Mouse (Mus musculus) adipocyte (in vitro differentiated cells): ENCODE measurements around the gene Pml.
"Not testable (repeated sequence)": the region's sequence is repeated elsewhere in the genome, so short reads cannot be mapped to it uniquely, and the experiment has no call there.

Experiments
- DNase-seq: peaks from one replicate; pipeline ENCODE4 v3.0.0-alpha.2; 2016; ENCODE audit warnings: low spot score

The Pml gene

GRCm38 (mm10) chr9:58271551-58271950 lies 22.0 kb upstream of the Pml start:
- DNase-seq: not testable (repeated sequence)

- DNase-seq: no peak
These were observed 21.5 kb upstream of the Pml start for GRCm38 (mm10) chr9:58271109-58271508.

GRCm38 (mm10) chr9:58270081-58270480 lies 20.5 kb upstream of the Pml start:
- DNase-seq: no peak

- DNase-seq: peak; percentile 70
These were observed 19.1 kb upstream of the Pml start for GRCm38 (mm10) chr9:58268384-58269313.

GRCm38 (mm10) chr9:58267046-58267445 lies 17.5 kb upstream of the Pml start:
- no peak for DNase-seq

- DNase-seq: no peak
These were observed 17.0 kb upstream of the Pml start for GRCm38 (mm10) chr9:58266571-58267011.

GRCm38 (mm10) chr9:58265368-58265767 lies 15.8 kb upstream of the Pml start:
- DNase-seq: no peak

GRCm38 (mm10) chr9:58262507-58262906 lies 12.9 kb upstream of the Pml start:
- no peak for DNase-seq

- no peak for DNase-seq
These were observed 6.4 kb upstream of the Pml start for GRCm38 (mm10) chr9:58255704-58256685.

- no peak for DNase-seq
These were observed 5.5 kb upstream of the Pml start for GRCm38 (mm10) chr9:58255105-58255504.

- DNase-seq: not testable (repeated sequence)
These were observed 4.2 kb upstream of the Pml start for GRCm38 (mm10) chr9:58253805-58254122.

GRCm38 (mm10) chr9:58253033-58253804 lies 3.6 kb upstream of the Pml start, which contains the start of gene Stoml1:
Gene Stoml1, plus strand, starts transcription at chr9:58253164.
- peak; percentile 94 for DNase-seq

- not testable (repeated sequence) for DNase-seq
These were observed 1.1 kb upstream of the Pml start for GRCm38 (mm10) chr9:58250730-58251129.

- DNase-seq: no peak
These were observed 736 bp upstream of the Pml start for GRCm38 (mm10) chr9:58250322-58250721.

GRCm38 (mm10) chr9:58248746-58249413 lies 706 bp downstream of the Pml start:
- DNase-seq: peak; percentile 11

- peak; percentile 87 for DNase-seq
These were observed 2.4 kb downstream of the Pml start for GRCm38 (mm10) chr9:58247064-58247759.

GRCm38 (mm10) chr9:58246083-58246591 lies 3.4 kb downstream of the Pml start:
- DNase-seq: no peak

- DNase-seq: no peak
These were observed 5.9 kb downstream of the Pml start for GRCm38 (mm10) chr9:58243696-58244095.

GRCm38 (mm10) chr9:58242696-58243095 lies 6.9 kb downstream of the Pml start:
- DNase-seq: no peak

GRCm38 (mm10) chr9:58241780-58242485 lies 7.7 kb downstream of the Pml start:
- peak; percentile 12 for DNase-seq
